Mouse (Mus musculus): ENCODE measurements at regions not wholly inside any gene's neighbourhood (a gene's known extent, or its start where the extent isn't known, plus 50 kb on each side); places are given as distances from the start of the nearest gene placed in this dataset.

- TF ChIP-seq CTCF (IDR thresholded peaks at IDR 0.05; ENCODE audit: borderline replicate concordance, extremely low read depth, insufficient read depth, insufficient read length) (no peak), POLR2A (IDR thresholded peaks at IDR 0.05; ENCODE audit: borderline replicate concordance, extremely low read depth, insufficient read depth, insufficient read length, poor library complexity, severe bottlenecking) (no peak)
These were observed 1329.8 kb upstream of the Tenm4 start for GRCm38 (mm10) chr7:94841197-94841596.
